Mouse (Mus musculus): ENCODE data around the gene Rab8b. TPM values are rescaled to one million over a fixed set of nuclear protein-coding genes. Genes with fewer than 3 reads are reported as not detected.
"Not testable (repeated sequence)": the region's sequence is repeated elsewhere in the genome, so short reads cannot be mapped to it uniquely, and the experiment has no call there.

The Rab8b gene
- polyA plus RNA-seq, 1 experiment from 2014 or later = 34.8 TPM

GRCm38 (mm10) chr9:66882406-66882821, 37.1 kb downstream of the Rab8b start:
- peaks cover 20% of the 10 kb centered on the region for H3K4me1 ChIP-seq
- H3K9ac ChIP-seq (replicated peaks) = no peak overlapping the region
- H3K27me3 ChIP-seq = no peaks in the 10 kb centered on the region
- no peak overlapping the region for H3K4me3 ChIP-seq
- no peak overlapping the region for H3K4me2 ChIP-seq (replicated peaks)
- H3K36me3 ChIP-seq = no peaks in the 10 kb centered on the region
- 69% methylated on average over 8 of the region's 8 CpGs for WGBS
- ATAC-seq (ENCODE audit: low FRiP score, low read depth) = no peak
- H3K27ac ChIP-seq (replicated peaks) = no peak overlapping the region
- no peaks in the 10 kb centered on the region for H3K9me3 ChIP-seq

- Histone ChIP-seq H3K4me2 (replicated peaks) (no peak overlapping the region), H3K27ac (replicated peaks) (no peak overlapping the region), H3K9ac (replicated peaks) (no peak overlapping the region), H3K9me3 (no peaks in the 10 kb centered on the region), H3K36me3 (no peaks in the 10 kb centered on the region), H3K4me1 (peaks cover 15% of the 10 kb centered on the region), H3K27me3 (no peaks in the 10 kb centered on the region), H3K4me3 (no peak overlapping the region)
- ATAC-seq (ENCODE audit: low FRiP score, low read depth) = no peak
- 79% methylated on average over 3 of the region's 3 CpGs for WGBS
Measured at GRCm38 (mm10) chr9:66881858-66882257, 37.6 kb downstream of the Rab8b start.

GRCm38 (mm10) chr9:66880752-66881151, 38.7 kb downstream of the Rab8b start:
- 94% methylated on average over 2 of the region's 2 CpGs for WGBS
- no peak for ATAC-seq (ENCODE audit: low FRiP score, low read depth)

GRCm38 (mm10) chr9:66879486-66879885, 40.0 kb downstream of the Rab8b start:
- ATAC-seq (ENCODE audit: low FRiP score, low read depth) = no peak
- Histone ChIP-seq H3K27me3 (no peaks in the 10 kb centered on the region), H3K4me3 (no peak overlapping the region), H3K9me3 (peaks cover 8% of the 10 kb centered on the region; the same call in 1 of the 2 replicates), H3K36me3 (no peaks in the 10 kb centered on the region), H3K4me2 (replicated peaks) (no peak overlapping the region), H3K27ac (replicated peaks) (no peak overlapping the region), H3K9ac (replicated peaks) (no peak overlapping the region), H3K4me1 (peaks cover 7% of the 10 kb centered on the region; the same call in 1 of the 2 replicates)
- 86% methylated on average over 6 of the region's 6 CpGs for whole genome bisulfite sequencing

More at GRCm38 (mm10) chr9:66880752-66881151, 38.7 kb downstream of the Rab8b start:
- Histone ChIP-seq H3K9ac (replicated peaks) (no peak overlapping the region), H3K4me3 (no peak overlapping the region), H3K27me3 (no peaks in the 10 kb centered on the region), H3K27ac (replicated peaks) (no peak overlapping the region), H3K4me1 (peaks cover 7% of the 10 kb centered on the region; the same call in 1 of the 2 replicates), H3K4me2 (replicated peaks) (no peak overlapping the region), H3K36me3 (no peaks in the 10 kb centered on the region), H3K9me3 (no peaks in the 10 kb centered on the region)

DNA sequence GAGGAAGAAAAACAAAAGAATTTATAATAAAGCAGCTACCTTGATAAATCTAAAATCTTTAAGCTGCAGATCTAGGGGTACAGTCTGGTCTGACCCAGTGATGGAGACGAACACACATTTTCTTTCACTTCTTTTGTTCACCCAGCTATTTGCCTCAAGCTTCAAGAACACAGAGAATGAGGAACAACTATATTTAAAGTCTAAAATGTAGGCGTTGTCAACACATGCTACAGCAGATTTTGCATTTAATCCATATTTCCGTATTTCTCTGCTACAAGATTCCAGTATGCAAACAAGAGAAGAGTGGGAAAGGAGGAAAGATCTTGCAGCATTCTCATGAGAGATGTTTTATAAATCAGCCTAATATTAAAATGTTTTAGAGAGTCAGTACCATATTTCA, 40.6 kb downstream of the Rab8b start:
- no peaks in the 10 kb centered on the region for H3K27me3 ChIP-seq
- no peak overlapping the region for H3K9ac ChIP-seq (replicated peaks)
- H3K9me3 ChIP-seq = peaks cover 11% of the 10 kb centered on the region; the same call in 1 of the 2 replicates
- 93% methylated on average over 3 of the region's 3 CpGs for WGBS
- H3K4me2 ChIP-seq (replicated peaks) = no peak overlapping the region
- H3K4me3 ChIP-seq = no peak overlapping the region
- H3K36me3 ChIP-seq = no peaks in the 10 kb centered on the region
- ATAC-seq (ENCODE audit: low FRiP score, low read depth) = no peak
- no peak overlapping the region for H3K27ac ChIP-seq (replicated peaks)
- peaks cover 7% of the 10 kb centered on the region; the same call in 1 of the 2 replicates for H3K4me1 ChIP-seq

DNA sequence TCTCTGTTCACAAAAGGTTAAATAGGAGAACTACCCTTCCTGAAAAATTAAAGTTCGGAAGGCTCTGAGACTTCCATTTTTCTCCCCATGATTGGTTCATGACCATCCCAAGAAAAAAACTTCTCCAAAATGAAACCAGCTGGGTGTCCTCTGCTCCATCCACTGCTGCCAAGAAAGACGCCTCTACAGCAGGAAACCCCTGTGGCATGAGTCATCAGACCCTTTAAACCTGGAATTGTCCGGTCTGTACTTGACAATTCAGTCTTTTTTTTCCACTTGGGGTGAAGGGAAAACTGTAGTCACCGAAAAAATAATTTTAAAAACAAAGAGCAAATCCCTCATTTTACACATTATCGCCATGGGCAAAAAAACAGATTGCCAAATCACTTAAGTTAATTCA, 42.9 kb downstream of the Rab8b start:
- Histone ChIP-seq H3K27me3 (no peaks in the 10 kb centered on the region), H3K27ac (replicated peaks) (no peak overlapping the region), H3K36me3 (no peaks in the 10 kb centered on the region), H3K4me1 (peaks cover 4% of the 10 kb centered on the region; the same call in 1 of the 2 replicates), H3K9ac (replicated peaks) (no peak overlapping the region), H3K4me2 (replicated peaks) (no peak overlapping the region), H3K9me3 (peaks cover 11% of the 10 kb centered on the region; the same call in 1 of the 2 replicates), H3K4me3 (no peak overlapping the region)
- ATAC-seq (ENCODE audit: low FRiP score, low read depth) = no peak
- WGBS = 89% methylated on average over 5 of the region's 5 CpGs

- Histone ChIP-seq H3K4me2 (replicated peaks) (no peak overlapping the region), H3K4me1 (no peaks in the 10 kb centered on the region), H3K9ac (replicated peaks) (no peak overlapping the region), H3K27me3 (no peaks in the 10 kb centered on the region), H3K4me3 (no peak overlapping the region), H3K9me3 (peaks cover 11% of the 10 kb centered on the region; the same call in 1 of the 2 replicates), H3K27ac (replicated peaks) (no peak overlapping the region), H3K36me3 (no peaks in the 10 kb centered on the region)
- ATAC-seq (ENCODE audit: low FRiP score, low read depth) = no peak
- WGBS = 96% methylated on average over 5 of the region's 5 CpGs
Measured at GRCm38 (mm10) chr9:66874297-66874696, 45.2 kb downstream of the Rab8b start.

GRCm38 (mm10) chr9:66873531-66873930, 46.0 kb downstream of the Rab8b start:
- H3K36me3 ChIP-seq = no peaks in the 10 kb centered on the region
- no peak overlapping the region for H3K27ac ChIP-seq (replicated peaks)
- no peak overlapping the region for H3K4me2 ChIP-seq (replicated peaks)
- H3K27me3 ChIP-seq = no peaks in the 10 kb centered on the region
- peaks cover 11% of the 10 kb centered on the region; the same call in 1 of the 2 replicates for H3K9me3 ChIP-seq
- H3K4me3 ChIP-seq = no peak overlapping the region
- no peak overlapping the region for H3K9ac ChIP-seq (replicated peaks)
- H3K4me1 ChIP-seq = no peaks in the 10 kb centered on the region
- no peak for ATAC-seq (ENCODE audit: low FRiP score, low read depth)

DNA sequence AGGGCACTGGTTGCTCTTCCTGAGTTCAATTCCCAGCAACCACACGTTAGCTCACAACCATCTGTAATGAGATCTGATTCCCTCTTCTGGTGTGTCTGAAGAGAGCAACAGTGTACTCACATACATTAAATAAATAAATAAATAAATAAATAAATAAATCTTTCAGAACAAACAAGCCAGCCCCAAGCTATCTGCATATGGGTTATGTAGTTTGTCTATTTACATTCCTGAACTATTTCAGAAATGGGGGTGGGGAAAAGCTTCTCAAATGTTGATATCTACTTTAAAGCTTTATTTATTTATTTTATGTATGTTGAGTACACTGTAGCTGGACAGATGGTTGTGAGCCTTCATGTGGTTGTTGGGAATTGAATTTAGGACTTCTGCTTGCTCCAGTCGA, 46.5 kb downstream of the Rab8b start:
- H3K27me3 ChIP-seq; H3K4me1 ChIP-seq; H3K36me3 ChIP-seq; H3K4me3 ChIP-seq; ATAC-seq (ENCODE audit: low FRiP score, low read depth); H3K9ac ChIP-seq (replicated peaks); H3K27ac ChIP-seq (replicated peaks); H3K4me2 ChIP-seq (replicated peaks): not testable (repeated sequence)
- peaks cover 11% of the 10 kb centered on the region; the same call in 1 of the 2 replicates for H3K9me3 ChIP-seq
- WGBS = 84% methylated on average over 2 of the region's 2 CpGs

DNA sequence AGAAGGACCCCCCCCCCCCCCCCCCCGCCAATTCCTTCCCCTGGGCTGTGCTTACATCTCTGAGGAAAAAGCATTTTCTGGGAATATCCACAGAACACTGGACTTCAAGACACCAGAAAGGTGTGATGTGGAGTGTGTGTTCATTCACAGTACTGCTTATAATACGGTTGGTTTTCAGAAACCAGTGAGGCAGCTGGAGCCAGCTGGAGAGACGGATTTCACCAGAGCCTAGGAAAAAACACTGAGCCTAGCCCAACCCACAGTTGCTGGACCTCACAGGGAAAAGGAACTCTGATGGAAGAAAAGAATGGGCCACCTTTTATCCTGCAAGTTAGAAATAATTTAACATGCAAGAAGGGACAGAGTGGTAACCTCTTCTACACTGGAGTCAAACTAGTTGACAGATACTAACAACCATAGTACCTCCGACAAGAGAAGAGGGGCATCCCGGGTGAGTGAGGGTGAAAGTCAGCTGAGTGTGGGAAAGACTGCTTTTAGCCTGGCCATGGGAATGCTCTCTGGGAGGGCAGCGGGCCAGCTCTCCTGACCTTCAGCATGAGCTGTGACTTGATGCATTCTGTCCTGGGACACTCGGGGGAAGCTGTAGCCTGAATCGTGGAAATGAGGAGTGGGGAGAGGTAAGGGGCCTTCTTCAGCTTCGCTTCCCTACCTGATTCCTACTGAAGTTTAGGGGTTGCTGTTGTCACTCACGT, 47.3 kb downstream of the Rab8b start:
- H3K9ac ChIP-seq (replicated peaks) = no peak overlapping the region
- 81% methylated on average over 10 of the region's 10 CpGs for WGBS
- no peak overlapping the region for H3K27ac ChIP-seq (replicated peaks)
- peaks cover 11% of the 10 kb centered on the region; the same call in 1 of the 2 replicates for H3K9me3 ChIP-seq
- H3K27me3 ChIP-seq = no peaks in the 10 kb centered on the region
- ATAC-seq (ENCODE audit: low FRiP score, low read depth) = no peak
- no peaks in the 10 kb centered on the region for H3K4me1 ChIP-seq
- no peak overlapping the region for H3K4me2 ChIP-seq (replicated peaks)
- H3K4me3 ChIP-seq = no peak overlapping the region
- H3K36me3 ChIP-seq = no peaks in the 10 kb centered on the region

- Histone ChIP-seq H3K4me3 (no peak overlapping the region), H3K27me3 (no peaks in the 10 kb centered on the region), H3K4me2 (replicated peaks) (no peak overlapping the region), H3K9me3 (no peaks in the 10 kb centered on the region), H3K4me1 (peaks cover 28% of the 10 kb centered on the region), H3K9ac (replicated peaks) (no peak overlapping the region), H3K36me3 (peaks cover 16% of the 10 kb centered on the region; the same call in 1 of the 2 replicates), H3K27ac (replicated peaks) (0 out of 2 replicates have a peak overlapping the region, but pooled peaks have one; percentile 6)
- ATAC-seq (ENCODE audit: low FRiP score, low read depth) = no peak
- WGBS = 68% methylated on average over 3 of the region's 3 CpGs
Measured at GRCm38 (mm10) chr9:66864708-66865107, 54.8 kb downstream of the Rab8b start.

GRCm38 (mm10) chr9:66863456-66863855, 56.0 kb downstream of the Rab8b start:
- Histone ChIP-seq H3K4me3 (no peak overlapping the region), H3K27ac (replicated peaks) (0 out of 2 replicates have a peak overlapping the region, but pooled peaks have one; percentile 30), H3K4me1 (peaks cover 28% of the 10 kb centered on the region), H3K4me2 (replicated peaks) (no peak overlapping the region), H3K36me3 (peaks cover 19% of the 10 kb centered on the region), H3K9me3 (no peaks in the 10 kb centered on the region), H3K27me3 (no peaks in the 10 kb centered on the region), H3K9ac (replicated peaks) (no peak overlapping the region)
- no peak for ATAC-seq (ENCODE audit: low FRiP score, low read depth)
- WGBS = 31% methylated on average over 3 of the region's 3 CpGs
